Mouse (Mus musculus) forebrain, embryonic 14.5 days (tissue): ENCODE results near the gene Pithd1. TPM values are rescaled to one million over a fixed set of nuclear protein-coding genes. Genes with fewer than 3 reads are reported as not detected.
"Not testable (repeated sequence)": the region's sequence is repeated elsewhere in the genome, so short reads cannot be mapped to it uniquely, and the experiment has no call there.

Experiments used
- ATAC-seq: fragments of 200-750 bp; cut with Nextera tagmentation; 2 replicates; pipeline ENCODE4 v1.8.0; 2017; ENCODE audit warnings: mild to moderate bottlenecking, moderate library complexity
- DNase-seq: peaks from one replicate; pipeline ENCODE4 v3.0.0-alpha.2; 2015; ENCODE audit warnings: low spot score
- H3K27ac ChIP-seq: fragments of 300-500 bp; sonication (generic); 2 replicates; pipeline ENCODE4 v1.5.1; 2014; ENCODE audit warnings: low read depth, mild to moderate bottlenecking, control low read depth, low read length, moderate library complexity
- H3K27me3 ChIP-seq: fragments of 300-500 bp; sonication (generic); replicated peaks from 2 replicates; pipeline ENCODE4 v1.6.1; 2014; ENCODE audit warnings: low read length, control low read depth, mixed read lengths; ENCODE audit not compliant: control insufficient read depth, insufficient read depth
- H3K36me3 ChIP-seq: fragments of 300-500 bp; sonication (generic); 2 replicates; pipeline ENCODE4 v1.6.1; 2014; ENCODE audit warnings: low read length, control low read depth; ENCODE audit not compliant: control insufficient read depth, insufficient read depth
- H3K4me1 ChIP-seq: fragments of 300-500 bp; sonication (generic); 2 replicates; pipeline ENCODE4 v1.6.1; 2014; ENCODE audit warnings: antibody characterized with exemption, low read length, control low read depth; ENCODE audit not compliant: control insufficient read depth, insufficient read depth
- H3K4me2 ChIP-seq: fragments of 300-500 bp; sonication (generic); 2 replicates; pipeline ENCODE4 v1.6.1; 2014; ENCODE audit warnings: mild to moderate bottlenecking, control low read depth, low read length
- H3K4me3 ChIP-seq: fragments of 300-500 bp; sonication (generic); 2 replicates; pipeline ENCODE4 v1.5.1; 2014; ENCODE audit warnings: low read depth, low read length, control low read depth
- H3K9ac ChIP-seq: fragments of 300-500 bp; sonication (generic); 2 replicates; pipeline ENCODE4 v1.6.1; 2014; ENCODE audit warnings: mild to moderate bottlenecking, low read length, control low read depth, moderate library complexity
- H3K9me3 ChIP-seq: fragments of 300-500 bp; sonication (generic); replicated peaks from 2 replicates; pipeline ENCODE4 v1.6.1; 2016; ENCODE audit warnings: low read length, control low read depth, mixed read lengths; ENCODE audit not compliant: control insufficient read depth
- WGBS: fragments of 180-500 bp; shearing (Covaris S2); extraction: QIAGEN DNeasy Blood & Tissue Kit; methylation state at CpG from one replicate; pipeline ENCODE4 v1.1.7; 2014; 5-methylcytosine and 5-hydroxymethylcytosine counted together
- polyA plus RNA-seq: library from polyadenylated mRNA; unstranded; fragments of >200 nt; fragmentation: Nextera tagmentation; extraction: Ambion mirVana; gene quantifications from 2 replicates; pipeline ENCODE4 v1.2.1, GENCODE M21; 2014

Gene Pithd1
- polyA plus RNA-seq, 1 experiment from 2014 or later: 56.1 TPM

GRCm38 (mm10) chr4:135946659-135947301 is 40.3 kb downstream of the Pithd1 start:
- Histone ChIP-seq H3K4me2 (peak overlapping the region; percentile 84), H3K27me3 (no peaks in the 10 kb centered on the region), H3K4me3 (peak overlapping the region; percentile 75), H3K9me3 (no peaks in the 10 kb centered on the region), H3K36me3 (peaks cover 6% of the 10 kb centered on the region), H3K9ac (peak overlapping the region; percentile 83), H3K4me1 (peaks cover 4% of the 10 kb centered on the region), H3K27ac (no peak overlapping the region)
- ATAC-seq (peak; percentile 54; the same call in 1 of the 2 replicates), DNase-seq (peak; percentile 33)
- WGBS: 3% methylated on average over 28 of the region's 28 CpGs

- peaks cover under 1% of the 10 kb centered on the region; the same call in 1 of the 2 replicates for H3K36me3 ChIP-seq
- H3K4me1 ChIP-seq: peaks cover 4% of the 10 kb centered on the region
- DNase-seq (peak; percentile 97), ATAC-seq (peak; percentile 97)
- peak within 1 kb of the TSS; percentile 83 for H3K9ac ChIP-seq
- no peaks in the 10 kb centered on the region for H3K9me3 ChIP-seq
- 0 out of 2 replicates have a peak within 1 kb of the TSS, but pooled peaks have one; percentile 23 for H3K27ac ChIP-seq
- WGBS: under 1% methylated on average over 23 of the region's 23 CpGs
- H3K4me3 ChIP-seq: peak within 1 kb of the TSS; percentile 75
- H3K27me3 ChIP-seq: no peaks in the 10 kb centered on the region
- peak within 1 kb of the TSS; percentile 84 for H3K4me2 ChIP-seq
Measured at GRCm38 (mm10) chr4:135946278-135946658, 40.8 kb downstream of the Pithd1 start, which contains the start of gene Hmgcl. Gene Hmgcl, plus strand, starts transcription at chr4:135946448.

GRCm38 (mm10) chr4:135945706-135946105 is 41.4 kb downstream of the Pithd1 start:
- Histone ChIP-seq H3K36me3 (0 out of 2 replicates have a peak, but pooled peaks cover 4% of the 10 kb centered on the region), H3K9me3 (no peaks in the 10 kb centered on the region), H3K4me1 (peaks cover 4% of the 10 kb centered on the region), H3K4me3 (peak overlapping the region; percentile 75), H3K27me3 (no peaks in the 10 kb centered on the region), H3K27ac (0 out of 2 replicates have a peak overlapping the region, but pooled peaks have one; percentile 23), H3K9ac (peak overlapping the region; percentile 83; the same call in 1 of the 2 replicates), H3K4me2 (peak overlapping the region; percentile 84)
- no peak for DNase-seq
- 76% methylated on average over 10 of the region's 10 CpGs for WGBS
- no peak for ATAC-seq

- H3K4me2 ChIP-seq: no peak overlapping the region
- H3K4me1 ChIP-seq: peaks cover 4% of the 10 kb centered on the region
- H3K27ac ChIP-seq: no peak overlapping the region
- 0 out of 2 replicates have a peak, but pooled peaks cover 17% of the 10 kb centered on the region for H3K36me3 ChIP-seq
- DNase-seq (no peak), ATAC-seq (no peak)
- WGBS: 59% methylated on average over 4 of the region's 4 CpGs
- no peak overlapping the region for H3K4me3 ChIP-seq
- no peaks in the 10 kb centered on the region for H3K9me3 ChIP-seq
- no peak overlapping the region for H3K9ac ChIP-seq
- H3K27me3 ChIP-seq: no peaks in the 10 kb centered on the region
Measured at GRCm38 (mm10) chr4:135943389-135943788, 43.7 kb downstream of the Pithd1 start.

- ATAC-seq: no peak
- Histone ChIP-seq H3K9ac (no peak overlapping the region), H3K9me3 (no peaks in the 10 kb centered on the region), H3K27ac (no peak overlapping the region), H3K4me1 (peaks cover 4% of the 10 kb centered on the region), H3K4me3 (no peak overlapping the region), H3K4me2 (no peak overlapping the region), H3K27me3 (no peaks in the 10 kb centered on the region), H3K36me3 (peaks cover 25% of the 10 kb centered on the region; the same call in 1 of the 2 replicates)
- WGBS: 88% methylated on average over 6 of the region's 6 CpGs
- no peak for DNase-seq
Measured at GRCm38 (mm10) chr4:135942193-135942592, 44.9 kb downstream of the Pithd1 start.

GRCm38 (mm10) chr4:135941026-135941425 is 46.0 kb downstream of the Pithd1 start:
- not testable (repeated sequence) for DNase-seq, H3K4me2 ChIP-seq, ATAC-seq, H3K27ac ChIP-seq, H3K4me3 ChIP-seq, H3K9ac ChIP-seq, H3K9me3 ChIP-seq, H3K27me3 ChIP-seq, H3K4me1 ChIP-seq
- H3K36me3 ChIP-seq: peaks cover 30% of the 10 kb centered on the region
- 79% methylated on average over 8 of the region's 8 CpGs for WGBS

GRCm38 (mm10) chr4:135938858-135939257 is 48.2 kb downstream of the Pithd1 start:
- no peak overlapping the region for H3K9ac ChIP-seq
- WGBS: 89% methylated on average over 7 of the region's 7 CpGs
- no peaks in the 10 kb centered on the region for H3K27me3 ChIP-seq
- H3K4me3 ChIP-seq: no peak overlapping the region
- no peak overlapping the region for H3K4me2 ChIP-seq
- DNase-seq (no peak), ATAC-seq (no peak)
- H3K36me3 ChIP-seq: peaks cover 44% of the 10 kb centered on the region
- H3K4me1 ChIP-seq: no peaks in the 10 kb centered on the region
- H3K9me3 ChIP-seq: no peaks in the 10 kb centered on the region
- H3K27ac ChIP-seq: no peak overlapping the region

- DNase-seq: no peak
- Histone ChIP-seq H3K27ac (no peak overlapping the region), H3K9me3 (no peaks in the 10 kb centered on the region), H3K36me3 (peaks cover 60% of the 10 kb centered on the region), H3K9ac (no peak overlapping the region), H3K27me3 (no peaks in the 10 kb centered on the region), H3K4me2 (no peak overlapping the region), H3K4me3 (no peak overlapping the region), H3K4me1 (no peaks in the 10 kb centered on the region)
- WGBS: 72% methylated on average over 5 of the region's 5 CpGs
- no peak for ATAC-seq
Measured at GRCm38 (mm10) chr4:135935502-135935901, 51.6 kb downstream of the Pithd1 start.
